ENCODE assay signal across 22 mouse cellular contexts in genomic region chr1:189770516-189770915, GRCm38 (mm10). TPM values are rescaled to one million over a fixed set of nuclear protein-coding genes. Genes with fewer than 3 reads are reported as not detected.
DNase-seq lines count a peak whose midpoint lies in the region; ATAC-seq lines count a peak whose summit lies in the region.
"Had no signal": no experiment of that assay in that cellular context is flagged by ENCODE, and none has a peak within 500 bp of the region (broad histone marks: within the 10 kb centered on the region; RNA-seq: fewer than 3 reads in every experiment).

No protein-coding gene starts in this region.

- DNase-seq in heart, embryonic 10.5 days (ENCODE audit: low spot score) = no peak
- no peak for DNase-seq in kidney, postnatal 4 days
- DNase-seq in yolk sac, embryonic 10.5 days (ENCODE audit: low spot score) = peak; percentile 55
- no peak for DNase-seq in ovary, postnatal 36 days (ENCODE audit: low spot score)
- DNase-seq: adrenal gland, postnatal 10 days; adrenal gland, postnatal 36 days; B cell, adult 2 months; cerebellum, adult 18-20 months; cerebellum, adult 9-10 months; cerebellum, postnatal 14 days; gastrocnemius, postnatal 25 days; heart, adult 18-20 months had no signal

- ATAC-seq in heart, embryonic 11.5 days (replicated peaks; ENCODE audit: insufficient number of reproducible peaks, low FRiP score, low TSS enrichment) = no peak
- ATAC-seq in kidney, embryonic 16.5 days (ENCODE audit: low FRiP score, low TSS enrichment) = no peak
- no peak for ATAC-seq in stomach, embryonic 15.5 days (ENCODE audit: insufficient read depth, low FRiP score, low read depth)
- ATAC-seq: forebrain, embryonic 13.5 days; forebrain, embryonic 16.5 days; Patski had no signal

- no peak overlapping the region for H3K4me3 ChIP-seq in heart, embryonic 10.5 days
- no peak overlapping the region for H3K4me3 ChIP-seq in heart, embryonic 11.5 days (ENCODE audit: low read depth, low read length)
- no peak overlapping the region for H3K4me3 ChIP-seq in kidney, embryonic 16.5 days (ENCODE audit: low read length)
- no peak overlapping the region for H3K4me3 ChIP-seq in stomach, embryonic 15.5 days (replicated peaks)
- H3K4me3 ChIP-seq: forebrain, embryonic 10.5 days; forebrain, embryonic 13.5 days; hindbrain, embryonic 12.5 days; hindbrain, embryonic 15.5 days had no signal

- H3K27me3 ChIP-seq in heart, embryonic 10.5 days (ENCODE audit: insufficient read depth, poor library complexity, severe bottlenecking) = no peaks in the 10 kb centered on the region
- no peaks in the 10 kb centered on the region for H3K27me3 ChIP-seq in heart, embryonic 11.5 days (ENCODE audit: control insufficient read depth, insufficient read depth, low read length)
- no peaks in the 10 kb centered on the region for H3K27me3 ChIP-seq in kidney, embryonic 16.5 days (ENCODE audit: insufficient read depth, low read length)
- H3K27me3 ChIP-seq in stomach, embryonic 15.5 days (replicated peaks) = no peaks in the 10 kb centered on the region
- H3K27me3 ChIP-seq: hindbrain, embryonic 12.5 days; hindbrain, embryonic 15.5 days; Patski had no signal

- no peak overlapping the region for H3K4me2 ChIP-seq in heart, embryonic 11.5 days
- H3K4me2 ChIP-seq in kidney, embryonic 16.5 days (replicated peaks; ENCODE audit: low read depth, low read length) = no peak overlapping the region
- no peak overlapping the region for H3K4me2 ChIP-seq in stomach, embryonic 15.5 days
- H3K4me2 ChIP-seq: forebrain, embryonic 13.5 days; hindbrain, embryonic 12.5 days; hindbrain, embryonic 15.5 days had no signal

- H3K4me1 ChIP-seq in heart, embryonic 10.5 days = peaks cover 90% of the 10 kb centered on the region
- H3K4me1 ChIP-seq in heart, embryonic 11.5 days (ENCODE audit: control insufficient read depth, insufficient read depth, low read length) = peaks cover 73% of the 10 kb centered on the region
- peaks cover 57% of the 10 kb centered on the region for H3K4me1 ChIP-seq in kidney, embryonic 16.5 days (ENCODE audit: insufficient read depth, low read length)
- peaks cover 36% of the 10 kb centered on the region for H3K4me1 ChIP-seq in stomach, embryonic 15.5 days
- H3K4me1 ChIP-seq: forebrain, embryonic 13.5 days; hindbrain, embryonic 15.5 days had no signal

- no peak overlapping the region for H3K9ac ChIP-seq in heart, embryonic 11.5 days (ENCODE audit: low read depth, low read length)
- no peak overlapping the region for H3K9ac ChIP-seq in kidney, embryonic 16.5 days (replicated peaks; ENCODE audit: low read length)
- no peak overlapping the region for H3K9ac ChIP-seq in stomach, embryonic 15.5 days
- H3K9ac ChIP-seq: forebrain, embryonic 13.5 days; hindbrain, embryonic 12.5 days; hindbrain, embryonic 15.5 days had no signal

- H3K36me3 ChIP-seq in heart, embryonic 10.5 days = no peaks in the 10 kb centered on the region
- no peaks in the 10 kb centered on the region for H3K36me3 ChIP-seq in heart, embryonic 11.5 days (ENCODE audit: control insufficient read depth, insufficient read depth, low read length)
- H3K36me3 ChIP-seq in kidney, embryonic 16.5 days (ENCODE audit: insufficient read depth, low read length) = no peaks in the 10 kb centered on the region
- H3K36me3 ChIP-seq in stomach, embryonic 15.5 days = no peaks in the 10 kb centered on the region
- H3K36me3 ChIP-seq: forebrain, embryonic 10.5 days; G1E; hindbrain, embryonic 12.5 days; hindbrain, embryonic 15.5 days had no signal

- 89% methylated on average over 3 of the region's 3 CpGs for WGBS in heart, embryonic 10.5 days
- WGBS in heart, embryonic 11.5 days (ENCODE audit: insufficient replicate concordance) = 76% methylated on average over 3 of the region's 3 CpGs
- 74% methylated on average over 3 of the region's 3 CpGs for WGBS in kidney, embryonic 16.5 days
- 64% methylated on average over 3 of the region's 3 CpGs for WGBS in stomach, embryonic 15.5 days

- no peaks in the 10 kb centered on the region for H3K9me3 ChIP-seq in heart, embryonic 10.5 days
- H3K9me3 ChIP-seq in heart, embryonic 11.5 days (replicated peaks; ENCODE audit: control insufficient read depth, low read length) = no peaks in the 10 kb centered on the region
- H3K9me3 ChIP-seq in kidney, embryonic 16.5 days (ENCODE audit: low read length) = no peaks in the 10 kb centered on the region
- no peaks in the 10 kb centered on the region for H3K9me3 ChIP-seq in stomach, embryonic 15.5 days
- H3K9me3 ChIP-seq: forebrain, embryonic 10.5 days; forebrain, embryonic 13.5 days; hindbrain, embryonic 12.5 days; hindbrain, embryonic 15.5 days had no signal

- peak overlapping the region; percentile 47; the same call in 1 of the 2 replicates for H3K27ac ChIP-seq in heart, embryonic 10.5 days
- H3K27ac ChIP-seq in heart, embryonic 11.5 days (ENCODE audit: low read depth, low read length) = no peak overlapping the region
- peak overlapping the region; percentile 40; the same call in 1 of the 2 replicates for H3K27ac ChIP-seq in kidney, embryonic 16.5 days (ENCODE audit: low read length)
- peak overlapping the region; percentile 21; the same call in 1 of the 2 replicates for H3K27ac ChIP-seq in stomach, embryonic 15.5 days
- H3K27ac ChIP-seq: forebrain, embryonic 13.5 days; hindbrain, embryonic 12.5 days; hindbrain, embryonic 15.5 days had no signal

RNA-seq across cellular contexts. Expression of gene Ptpn14, which starts 42.4 kb away (rescaled TPM):
- polyA plus RNA-seq in heart, embryonic 10.5 days (2016; fragmentation: Nextera tagmentation; extraction: Ambion mirVana) = 7.2 and 9.6 TPM in 2 replicates
- polyA plus RNA-seq in heart, embryonic 11.5 days (2014; fragmentation: Nextera tagmentation; extraction: Ambion mirVana) = 10.1 and 11.7 TPM in 2 replicates
- polyA plus RNA-seq in kidney, embryonic 16.5 days (2015; fragmentation: Nextera tagmentation; extraction: Ambion mirVana) = 16.1 and 17.0 TPM in 2 replicates
- polyA plus RNA-seq in stomach, embryonic 15.5 days (2015; fragmentation: Nextera tagmentation; extraction: Ambion mirVana) = 7.6 and 10.0 TPM in 2 replicates
- polyA plus RNA-seq: G1E had no signal
